Comparison of ENCODE assay signal across 15 mouse cellular contexts in genomic region chr5:111773407-111773733, GRCm38 (mm10). TPM values are rescaled to one million over a fixed set of nuclear protein-coding genes. Genes with fewer than 3 reads are reported as not detected.
DNase-seq lines count a peak whose midpoint lies in the region; ATAC-seq lines count a peak whose summit lies in the region.
"Had no signal": no experiment of that assay in that cellular context is flagged by ENCODE, and none has a peak within 500 bp of the region (broad histone marks: within the 10 kb centered on the region; RNA-seq: fewer than 3 reads in every experiment).

No protein-coding gene starts in this region.

- no peak overlapping the region; the same call in 1 of the 2 replicates for H3K9ac ChIP-seq in forebrain, embryonic 14.5 days (ENCODE audit: low read length)
- H3K9ac ChIP-seq in limb, embryonic 12.5 days (replicated peaks), result no peak overlapping the region
- no peak overlapping the region for H3K9ac ChIP-seq in liver, embryonic 11.5 days (ENCODE audit: low read depth, low read length)
- H3K9ac ChIP-seq: limb, embryonic 15.5 days; neural tube, embryonic 12.5 days had no signal

- H3K27me3 ChIP-seq in forebrain, embryonic 14.5 days (replicated peaks; ENCODE audit: control insufficient read depth, insufficient read depth, low read length), result no peaks in the 10 kb centered on the region
- H3K27me3 ChIP-seq in limb, embryonic 12.5 days, result no peaks in the 10 kb centered on the region; the same call in 1 of the 2 replicates
- no peaks in the 10 kb centered on the region for H3K27me3 ChIP-seq in liver, embryonic 11.5 days (replicated peaks; ENCODE audit: control insufficient read depth, insufficient read depth, low read length)
- H3K27me3 ChIP-seq: limb, embryonic 15.5 days; neural tube, embryonic 12.5 days had no signal

- H3K4me2 ChIP-seq in forebrain, embryonic 14.5 days (ENCODE audit: low read length), result no peak overlapping the region
- no peak overlapping the region for H3K4me2 ChIP-seq in limb, embryonic 12.5 days
- H3K4me2 ChIP-seq in liver, embryonic 11.5 days, result no peak overlapping the region
- H3K4me2 ChIP-seq: limb, embryonic 15.5 days; neural tube, embryonic 12.5 days had no signal

- 48% methylated on average over 5 of the region's 5 CpGs for WGBS in forebrain, embryonic 14.5 days
- WGBS in limb, embryonic 12.5 days, result 63% methylated on average over 5 of the region's 5 CpGs
- WGBS in liver, embryonic 11.5 days, result 49% methylated on average over 5 of the region's 5 CpGs

- H3K4me3 ChIP-seq in forebrain, embryonic 14.5 days (ENCODE audit: low read depth, low read length), result no peak overlapping the region
- H3K4me3 ChIP-seq in limb, embryonic 12.5 days (replicated peaks), result no peak overlapping the region
- no peak overlapping the region for H3K4me3 ChIP-seq in liver, embryonic 11.5 days (ENCODE audit: low read depth, low read length)
- H3K4me3 ChIP-seq: limb, embryonic 15.5 days; neural tube, embryonic 12.5 days had no signal

- H3K27ac ChIP-seq in forebrain, embryonic 14.5 days (ENCODE audit: low read depth, low read length), result peak overlapping the region; percentile 78
- peak overlapping the region; percentile 79; the same call in 1 of the 2 replicates for H3K27ac ChIP-seq in limb, embryonic 12.5 days
- no peak overlapping the region for H3K27ac ChIP-seq in liver, embryonic 11.5 days (ENCODE audit: low read depth, low read length)
- H3K27ac ChIP-seq: macrophage; neural tube, embryonic 12.5 days had no signal

- H3K4me1 ChIP-seq in forebrain, embryonic 14.5 days (ENCODE audit: control insufficient read depth, insufficient read depth, low read length), result peaks cover 36% of the 10 kb centered on the region
- H3K4me1 ChIP-seq in limb, embryonic 12.5 days (replicated peaks), result peaks cover 56% of the 10 kb centered on the region
- 0 out of 2 replicates have a peak, but pooled peaks cover 5% of the 10 kb centered on the region for H3K4me1 ChIP-seq in liver, embryonic 11.5 days (replicated peaks; ENCODE audit: control insufficient read depth, insufficient read depth, low read length)

- peak; percentile 45; the same call in 1 of the 2 replicates for ATAC-seq in forebrain, embryonic 14.5 days
- no peak for ATAC-seq in limb, embryonic 12.5 days (ENCODE audit: insufficient number of reproducible peaks, insufficient read depth, low FRiP score, low TSS enrichment, low read depth)
- ATAC-seq in liver, embryonic 11.5 days (replicated peaks; ENCODE audit: low FRiP score), result no peak

- H3K36me3 ChIP-seq in forebrain, embryonic 14.5 days (ENCODE audit: control insufficient read depth, insufficient read depth, low read length), result no peaks in the 10 kb centered on the region
- H3K36me3 ChIP-seq in limb, embryonic 12.5 days, result no peaks in the 10 kb centered on the region
- H3K36me3 ChIP-seq in liver, embryonic 11.5 days (ENCODE audit: control insufficient read depth, insufficient read depth, low read length), result no peaks in the 10 kb centered on the region
- H3K36me3 ChIP-seq: limb, embryonic 15.5 days; neural tube, embryonic 12.5 days had no signal

- peak; percentile 76 for DNase-seq in heart, adult 11 months
- no peak for DNase-seq in heart, adult 9 months (ENCODE audit: low spot score in 2 of 2)
- DNase-seq in ES-CJ7 (ENCODE audit: low read depth, low spot score), result peak; percentile 42
- DNase-seq in forebrain, embryonic 14.5 days (ENCODE audit: low spot score), result peak; percentile 62
- no peak for DNase-seq in liver, embryonic 11.5 days (ENCODE audit: low spot score)
- no peak for DNase-seq in urinary bladder, postnatal 10 days (ENCODE audit: low spot score)
- no peak for DNase-seq in retina, embryonic 14.5 days (ENCODE audit: low spot score)
- DNase-seq: kidney, adult 8-10 months; right cerebral cortex, postnatal 14 days had no signal

- H3K9me3 ChIP-seq in forebrain, embryonic 14.5 days (replicated peaks; ENCODE audit: control insufficient read depth, low read length), result no peaks in the 10 kb centered on the region
- H3K9me3 ChIP-seq in limb, embryonic 12.5 days, result no peaks in the 10 kb centered on the region
- H3K9me3 ChIP-seq in liver, embryonic 11.5 days (ENCODE audit: control insufficient read depth, low read length), result no peaks in the 10 kb centered on the region
- H3K9me3 ChIP-seq: limb, embryonic 15.5 days; neural tube, embryonic 12.5 days had no signal

RNA-seq across cellular contexts. Expression of gene Gm26897, which starts 39.6 kb away (rescaled TPM):
- polyA plus RNA-seq in forebrain, embryonic 14.5 days (2014; fragmentation: Nextera tagmentation; extraction: Ambion mirVana), result not detected in 2 replicates
- polyA plus RNA-seq in limb, embryonic 12.5 days (2016; fragmentation: Nextera tagmentation; extraction: Ambion mirVana), result not detected in 2 replicates
- polyA plus RNA-seq in liver, embryonic 11.5 days (2014; fragmentation: Nextera tagmentation; extraction: Ambion mirVana), result not detected in 2 replicates
- polyA plus RNA-seq: frontal cortex, adult 2 months; heart, embryonic 14.5 days; limb, embryonic 15.5 days; macrophage; neural tube, embryonic 12.5 days had no signal

Comparison
In these comparisons a context has a peak if more than half of its experiments do, and no peak if none do; other contexts are left out.
1. DNase-seq: peak in heart, adult 11 months (single experiment), ES-CJ7 (single experiment) and forebrain, embryonic 14.5 days (single experiment); none in heart, adult 9 months (0 of 2), liver, embryonic 11.5 days (single experiment), urinary bladder, postnatal 10 days (single experiment) and retina, embryonic 14.5 days (single experiment).